Mouse (Mus musculus): ENCODE data around the gene Osgepl1. TPM values are rescaled to one million over a fixed set of nuclear protein-coding genes. Genes with fewer than 3 reads are reported as not detected.
A peak's percentile ranks its signal among the peaks of the same experiment; 100 is the strongest.
"Not testable (repeated sequence)": the region's sequence is repeated elsewhere in the genome, so short reads cannot be mapped to it uniquely, and the experiment has no call there.

Osgepl1 gene
- 24.6 and 25.5 TPM in 2 replicates for polyA plus RNA-seq (2016; fragmentation: Nextera tagmentation; extraction: Ambion mirVana)

DNA sequence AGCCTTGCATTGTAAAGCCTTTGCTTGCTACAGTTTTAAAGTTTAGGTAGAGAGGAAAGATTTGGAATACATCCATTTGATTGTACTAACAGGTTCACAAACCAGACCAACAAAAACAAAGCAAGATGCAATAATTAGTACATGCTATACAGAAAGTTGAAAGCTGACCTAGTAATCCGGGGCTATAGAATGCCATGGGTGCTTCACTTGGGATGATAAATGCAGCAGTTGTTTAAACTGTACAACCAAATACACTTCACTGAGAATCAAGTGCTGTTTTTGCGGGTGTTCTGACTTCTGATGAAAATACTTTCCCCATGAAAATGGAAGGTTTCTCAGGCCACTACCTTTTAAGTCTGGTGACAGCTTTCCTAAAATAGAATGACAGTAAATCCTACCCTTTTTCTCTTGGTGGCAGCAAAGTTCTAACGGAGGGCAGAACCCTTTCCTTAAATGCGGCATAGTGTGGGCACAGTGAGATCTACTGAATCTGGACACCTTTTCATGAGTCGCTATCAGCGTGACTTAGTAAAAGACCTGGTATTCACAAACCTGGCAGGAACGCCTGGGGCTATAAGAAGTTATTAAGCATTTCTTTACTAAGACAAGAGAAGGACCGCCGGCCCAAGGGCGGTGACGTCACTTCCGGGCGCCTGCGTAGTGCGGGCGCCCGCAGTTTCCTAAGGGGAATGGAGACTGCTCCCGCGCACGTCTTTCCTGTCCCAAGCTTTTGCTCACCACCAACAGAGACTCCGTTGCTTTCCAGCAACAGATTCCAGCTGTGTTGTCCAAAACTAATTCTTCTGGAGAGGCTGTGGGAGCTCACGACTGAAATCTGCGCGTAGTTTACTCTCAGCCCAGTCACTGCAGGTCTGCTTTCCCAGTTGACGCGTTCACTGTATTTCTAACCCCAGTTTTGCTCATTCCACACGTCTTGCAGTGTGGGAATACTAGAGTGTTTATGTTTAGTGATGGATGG is at the start of gene Osgepl1:
TSS of gene Osgepl1 (plus strand) at position 636 of the 979 bp plus-strand sequence.
- Histone ChIP-seq H3K4me1 (no peaks in the 10 kb centered on the region), H3K4me3 (peak within 1 kb of the TSS; percentile 64), H3K9me3 (replicated peaks) (no peaks in the 10 kb centered on the region), H3K36me3 (peaks cover 40% of the 10 kb centered on the region), H3K27me3 (ENCODE audit: low read depth, poor library complexity, severe bottlenecking) (no peaks in the 10 kb centered on the region), H3K27ac (peak within 1 kb of the TSS; percentile 92)
- 3% methylated on average over 27 of the region's 27 CpGs for WGBS
- DNase-seq (ENCODE audit: low spot score) = peak; percentile 89

GRCm38 (mm10) chr1:53264958-53265612 is 48.3 kb upstream of the Osgepl1 start:
- DNase-seq (ENCODE audit: low spot score); H3K4me1 ChIP-seq; H3K4me3 ChIP-seq; H3K9me3 ChIP-seq (replicated peaks); H3K27me3 ChIP-seq (ENCODE audit: low read depth, poor library complexity, severe bottlenecking); H3K27ac ChIP-seq: not testable (repeated sequence)
- H3K36me3 ChIP-seq = peaks cover 23% of the 10 kb centered on the region

GRCm38 (mm10) chr1:53269901-53270300 is 43.5 kb upstream of the Osgepl1 start:
- H3K36me3 ChIP-seq = peaks cover 27% of the 10 kb centered on the region
- no peak for DNase-seq (ENCODE audit: low spot score)
- H3K27ac ChIP-seq = no peak overlapping the region
- H3K4me1 ChIP-seq = no peaks in the 10 kb centered on the region
- H3K9me3 ChIP-seq (replicated peaks) = no peaks in the 10 kb centered on the region
- H3K4me3 ChIP-seq = no peak overlapping the region
- 85% methylated on average over 3 of the region's 3 CpGs for WGBS
- H3K27me3 ChIP-seq (ENCODE audit: low read depth, poor library complexity, severe bottlenecking) = no peaks in the 10 kb centered on the region

DNA sequence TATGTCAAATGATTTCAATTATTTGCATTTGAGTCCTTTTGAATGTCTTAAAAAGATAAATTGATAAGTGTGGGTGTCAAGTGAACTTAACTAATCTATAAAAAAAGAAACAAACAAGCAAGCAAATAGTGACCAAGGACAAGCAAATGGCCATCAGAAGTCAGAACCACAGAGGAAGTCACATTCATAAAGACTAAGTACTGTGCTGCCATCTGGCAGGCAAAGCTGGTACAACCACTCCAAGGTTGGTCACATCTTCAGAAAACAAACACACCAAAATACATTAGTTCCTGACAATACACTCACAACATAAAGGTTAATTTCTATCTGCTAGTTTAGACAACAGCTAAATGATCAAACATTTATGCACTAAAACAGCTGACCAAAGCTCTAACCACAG is 40.8 kb upstream of the Osgepl1 start:
- peaks cover 18% of the 10 kb centered on the region for H3K36me3 ChIP-seq
- no peak for DNase-seq (ENCODE audit: low spot score)
- no peak overlapping the region for H3K27ac ChIP-seq
- H3K4me3 ChIP-seq = no peak overlapping the region
- no peaks in the 10 kb centered on the region for H3K27me3 ChIP-seq (ENCODE audit: low read depth, poor library complexity, severe bottlenecking)
- no peaks in the 10 kb centered on the region for H3K4me1 ChIP-seq
- H3K9me3 ChIP-seq (replicated peaks) = no peaks in the 10 kb centered on the region

DNA sequence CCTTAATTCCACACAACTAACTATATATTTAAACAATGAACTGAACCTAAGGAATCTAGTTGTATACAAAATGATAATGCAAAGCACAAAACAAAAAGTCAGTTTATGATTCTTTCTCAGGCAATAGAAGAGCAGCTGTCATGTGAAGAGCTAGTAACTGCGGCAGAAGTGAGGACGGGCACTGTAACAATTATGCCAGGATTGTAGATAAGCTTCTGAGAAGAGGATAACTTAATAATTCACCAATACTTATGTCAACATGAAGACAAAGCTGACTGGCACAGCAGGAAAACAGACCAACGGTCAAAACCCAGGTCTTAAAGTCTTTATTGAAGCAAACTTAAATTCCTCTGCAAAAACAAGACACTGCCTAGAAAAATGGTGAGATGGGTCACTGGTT is 22.2 kb upstream of the Osgepl1 start:
- H3K27ac ChIP-seq = no peak overlapping the region
- no peak for DNase-seq (ENCODE audit: low spot score)
- 96% methylated on average over 3 of the region's 3 CpGs for WGBS
- H3K9me3 ChIP-seq (replicated peaks) = no peaks in the 10 kb centered on the region
- peaks cover 28% of the 10 kb centered on the region for H3K36me3 ChIP-seq
- no peaks in the 10 kb centered on the region for H3K27me3 ChIP-seq (ENCODE audit: low read depth, poor library complexity, severe bottlenecking)
- H3K4me3 ChIP-seq = no peak overlapping the region
- H3K4me1 ChIP-seq = peaks cover 4% of the 10 kb centered on the region; the same call in 1 of the 2 replicates

GRCm38 (mm10) chr1:53296581-53297383 is 16.6 kb upstream of the Osgepl1 start, which contains the start of the genes Pms1, Ormdl1 and Gm28778:
Gene Pms1, minus strand, starts transcription at chr1:53297018.
Gene Ormdl1, plus strand, starts transcription at chr1:53297095.
Gene Gm28778, plus strand, starts transcription at chr1:53297111.
- Histone ChIP-seq H3K9me3 (replicated peaks) (no peaks in the 10 kb centered on the region), H3K27ac (peak within 1 kb of the TSS; percentile 95), H3K4me1 (peaks cover 9% of the 10 kb centered on the region; the same call in 1 of the 2 replicates), H3K4me3 (peak within 1 kb of the TSS; percentile 81), H3K36me3 (peaks cover 29% of the 10 kb centered on the region), H3K27me3 (ENCODE audit: low read depth, poor library complexity, severe bottlenecking) (no peaks in the 10 kb centered on the region)
- under 1% methylated on average over 66 of the region's 66 CpGs for WGBS
- peak; percentile 93 for DNase-seq (ENCODE audit: low spot score)

- H3K4me1 ChIP-seq = peaks cover 9% of the 10 kb centered on the region; the same call in 1 of the 2 replicates
- no peaks in the 10 kb centered on the region for H3K27me3 ChIP-seq (ENCODE audit: low read depth, poor library complexity, severe bottlenecking)
- 91% methylated on average over 4 of the region's 4 CpGs for WGBS
- no peak for DNase-seq (ENCODE audit: low spot score)
- H3K4me3 ChIP-seq = no peak overlapping the region
- H3K27ac ChIP-seq = no peak overlapping the region
- peaks cover 30% of the 10 kb centered on the region for H3K36me3 ChIP-seq
- no peaks in the 10 kb centered on the region for H3K9me3 ChIP-seq (replicated peaks)
Observed at GRCm38 (mm10) chr1:53300506-53300905, 12.9 kb upstream of the Osgepl1 start.

DNA sequence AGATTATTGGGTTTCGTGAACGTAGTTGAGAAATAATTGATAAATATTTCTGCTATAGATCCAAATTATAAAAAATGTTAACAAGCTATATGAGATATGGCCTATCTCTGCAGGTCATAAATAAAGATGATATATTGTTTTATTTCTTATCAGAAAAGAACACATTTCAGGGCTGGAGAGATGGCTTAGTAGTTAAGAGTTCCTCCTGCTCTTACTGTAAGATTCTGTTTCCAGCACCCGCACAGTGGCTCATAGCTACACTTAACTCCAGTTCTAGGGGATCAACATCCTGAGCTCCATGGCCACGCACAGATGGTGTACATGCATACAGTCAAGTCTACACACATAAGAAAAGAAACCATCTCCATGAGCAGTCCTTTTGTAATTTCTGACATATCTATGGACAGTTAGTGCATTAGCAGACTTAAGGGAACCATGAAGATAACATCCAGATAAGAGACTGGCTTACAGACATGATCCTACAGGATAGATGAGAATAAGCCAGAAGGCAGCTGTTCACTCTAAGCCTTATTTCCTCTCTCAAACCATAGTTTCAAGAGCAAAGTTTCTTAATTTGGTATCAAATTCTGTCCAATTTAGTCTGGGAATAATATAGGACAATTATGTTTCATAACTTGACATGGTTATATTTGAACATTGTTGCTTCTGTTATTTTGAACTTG is 8.4 kb downstream of the Osgepl1 start:
- H3K4me1 ChIP-seq = no peaks in the 10 kb centered on the region
- no peaks in the 10 kb centered on the region for H3K27me3 ChIP-seq (ENCODE audit: low read depth, poor library complexity, severe bottlenecking)
- peaks cover 50% of the 10 kb centered on the region for H3K36me3 ChIP-seq
- no peaks in the 10 kb centered on the region for H3K9me3 ChIP-seq (replicated peaks)
- DNase-seq (ENCODE audit: low spot score) = no peak
- WGBS = 97% methylated on average over 4 of the region's 4 CpGs
- H3K4me3 ChIP-seq = no peak overlapping the region
- no peak overlapping the region for H3K27ac ChIP-seq

DNA sequence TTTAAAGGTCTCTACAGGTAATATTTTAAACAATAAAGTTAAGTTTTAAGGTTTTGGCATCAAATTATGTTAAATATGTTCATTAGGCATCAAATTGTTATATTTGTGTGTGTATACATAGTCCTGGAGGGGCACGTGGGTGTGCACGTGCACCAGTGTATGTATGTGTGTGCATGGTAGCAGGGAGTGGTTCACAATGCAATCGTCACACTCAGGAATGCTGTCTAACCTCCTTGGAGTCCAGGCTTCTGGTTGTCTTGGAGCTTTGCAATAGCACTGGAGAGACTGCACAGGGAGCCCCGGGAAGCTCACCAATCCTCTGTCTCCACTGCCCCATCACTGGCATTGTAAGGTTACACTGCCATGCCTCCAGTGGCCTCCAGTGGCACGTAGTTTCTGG is 9.8 kb downstream of the Osgepl1 start:
- H3K9me3 ChIP-seq (replicated peaks) = no peaks in the 10 kb centered on the region
- H3K4me1 ChIP-seq = no peaks in the 10 kb centered on the region
- DNase-seq (ENCODE audit: low spot score) = no peak
- H3K4me3 ChIP-seq = no peak overlapping the region
- peaks cover 36% of the 10 kb centered on the region for H3K36me3 ChIP-seq
- WGBS = 94% methylated on average over 5 of the region's 5 CpGs
- no peak overlapping the region for H3K27ac ChIP-seq
- no peaks in the 10 kb centered on the region for H3K27me3 ChIP-seq (ENCODE audit: low read depth, poor library complexity, severe bottlenecking)

DNA sequence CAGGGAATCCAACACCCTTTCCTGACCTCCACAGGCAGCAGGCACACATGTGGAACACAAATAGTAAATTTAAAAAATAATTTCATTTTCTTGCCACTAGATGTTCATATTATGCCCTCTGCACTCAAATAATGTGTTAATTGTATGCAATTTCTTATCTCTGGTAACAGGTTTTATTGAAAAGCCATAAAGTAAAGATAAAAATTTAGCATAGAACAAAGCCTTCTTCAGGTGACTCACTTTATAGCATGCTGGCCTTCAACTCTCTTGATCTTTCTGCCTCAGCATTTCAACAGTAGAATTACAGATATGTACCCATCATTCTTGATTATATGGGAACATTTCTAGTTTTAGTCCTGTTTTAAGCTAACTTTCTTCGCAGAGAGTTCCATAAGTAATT is 10.9 kb downstream of the Osgepl1 start:
- H3K4me3 ChIP-seq = no peak overlapping the region
- H3K27ac ChIP-seq = no peak overlapping the region
- H3K27me3 ChIP-seq (ENCODE audit: low read depth, poor library complexity, severe bottlenecking) = no peaks in the 10 kb centered on the region
- H3K4me1 ChIP-seq = no peaks in the 10 kb centered on the region
- H3K9me3 ChIP-seq (replicated peaks) = no peaks in the 10 kb centered on the region
- WGBS = 88% methylated on average over 1 of the region's 1 CpGs
- DNase-seq (ENCODE audit: low spot score) = no peak
- H3K36me3 ChIP-seq = peaks cover 30% of the 10 kb centered on the region

DNA sequence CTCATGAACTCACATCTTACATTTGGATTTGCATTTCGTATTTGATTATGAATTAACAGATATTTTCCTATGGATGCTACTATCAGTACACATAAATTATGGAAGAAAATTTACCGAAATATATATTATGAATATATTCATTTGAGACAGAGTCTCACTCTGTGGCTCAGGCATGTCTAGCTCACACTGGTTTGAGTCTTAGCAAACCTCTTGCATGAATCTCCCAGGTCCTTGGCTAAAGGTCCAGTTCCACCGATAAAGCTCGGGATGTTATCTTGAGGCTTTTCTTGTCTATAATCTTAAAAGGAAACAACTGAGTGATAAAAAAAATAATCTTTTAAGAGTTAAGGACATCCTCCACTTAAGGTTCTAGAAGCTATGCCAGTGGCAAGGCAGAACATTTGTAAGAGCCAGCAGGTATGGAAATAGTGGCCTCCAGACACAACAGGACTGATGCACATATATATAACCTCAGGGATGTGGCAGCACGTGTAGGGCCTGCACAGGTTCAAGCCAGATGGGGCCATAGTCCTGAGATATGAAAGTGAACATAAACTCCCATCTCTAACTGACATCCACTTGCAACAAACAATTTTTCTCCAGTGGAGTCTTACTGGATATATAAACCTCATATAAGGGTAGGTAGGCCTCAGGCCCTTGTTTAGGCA is 11.5 kb downstream of the Osgepl1 start:
- Histone ChIP-seq H3K36me3 (peaks cover 26% of the 10 kb centered on the region), H3K27me3 (ENCODE audit: low read depth, poor library complexity, severe bottlenecking) (no peaks in the 10 kb centered on the region), H3K9me3 (replicated peaks) (no peaks in the 10 kb centered on the region), H3K4me3 (no peak overlapping the region), H3K27ac (no peak overlapping the region), H3K4me1 (no peaks in the 10 kb centered on the region)
- WGBS = 94% methylated on average over 5 of the region's 5 CpGs
- no peak for DNase-seq (ENCODE audit: low spot score)

GRCm38 (mm10) chr1:53333527-53333926 is 20.1 kb downstream of the Osgepl1 start:
- not testable (repeated sequence) for H3K9me3 ChIP-seq (replicated peaks); H3K27me3 ChIP-seq (ENCODE audit: low read depth, poor library complexity, severe bottlenecking); H3K4me1 ChIP-seq; H3K4me3 ChIP-seq; H3K36me3 ChIP-seq; DNase-seq (ENCODE audit: low spot score); H3K27ac ChIP-seq
- 87% methylated on average over 5 of the region's 5 CpGs for WGBS

Measured in limb, embryonic 10.5 days (tissue).